In the genomic region with DNA sequence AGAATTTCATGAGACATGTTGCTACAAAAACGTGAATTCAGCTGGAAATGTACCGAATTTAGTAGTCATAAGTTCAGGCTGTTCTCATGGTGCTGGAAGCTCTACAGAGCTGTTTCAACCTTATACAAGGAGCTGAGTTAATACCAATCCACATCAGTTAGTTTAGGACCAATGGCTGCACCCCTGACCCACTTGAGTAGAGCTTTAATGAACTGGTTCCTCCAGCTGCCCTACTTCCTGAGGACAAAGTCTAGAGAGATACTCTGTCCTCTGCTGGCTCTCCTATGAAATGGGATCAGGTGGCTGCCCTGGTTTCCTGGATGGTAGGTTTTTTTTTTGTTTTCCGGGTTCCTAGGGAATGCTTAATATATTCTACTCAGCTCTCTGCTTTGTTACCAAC, we compare ENCODE assay signal across 16 mouse cellular contexts.
"Had no signal": no experiment of that assay in that cellular context is flagged by ENCODE, and none has a peak within 500 bp of the region (broad histone marks: within the 10 kb centered on the region; RNA-seq: fewer than 3 reads in every experiment).

No protein-coding gene starts in this region.

- H3K9ac ChIP-seq: neural tube, embryonic 12.5 days; neural tube, embryonic 13.5 days; neural tube, embryonic 15.5 days; stomach, embryonic 15.5 days had no signal

- H3K4me2 ChIP-seq: neural tube, embryonic 12.5 days; neural tube, embryonic 13.5 days; neural tube, embryonic 15.5 days; stomach, embryonic 15.5 days had no signal

- H3K9me3 ChIP-seq: neural tube, embryonic 12.5 days; neural tube, embryonic 13.5 days; neural tube, embryonic 15.5 days; stomach, embryonic 15.5 days had no signal

- DNase-seq: retina, postnatal 1 day; right cerebral cortex, adult 18-20 months; right cerebral cortex, postnatal 14 days; right cerebral cortex, postnatal 25 days; right cerebral cortex, postnatal 4 days; spleen, adult 18-20 months; thymus, adult 2 months; thymus, postnatal 14 days; thymus, postnatal 25 days; thymus, postnatal 36 days; thymus, postnatal 4 days had no signal

- H3K27me3 ChIP-seq: neural tube, embryonic 12.5 days; neural tube, embryonic 13.5 days; neural tube, embryonic 15.5 days; stomach, embryonic 15.5 days had no signal

- H3K27ac ChIP-seq: neural tube, embryonic 12.5 days; neural tube, embryonic 13.5 days; neural tube, embryonic 15.5 days; stomach, embryonic 15.5 days; stomach, postnatal 0 days had no signal

- H3K4me3 ChIP-seq: neural tube, embryonic 12.5 days; neural tube, embryonic 13.5 days; neural tube, embryonic 15.5 days; stomach, embryonic 15.5 days had no signal

- H3K36me3 ChIP-seq: neural tube, embryonic 12.5 days; neural tube, embryonic 13.5 days; neural tube, embryonic 15.5 days; stomach, embryonic 15.5 days had no signal

- H3K4me1 ChIP-seq: neural tube, embryonic 12.5 days; neural tube, embryonic 13.5 days; neural tube, embryonic 15.5 days; stomach, embryonic 15.5 days had no signal
